Mouse (Mus musculus) mouse embryonic stem cell (cell line): ENCODE data around the gene Slc9b1.

Experiments used
- in situ Hi-C, 2 experiments: fragments of 300-500 bp; cut with MboI; formaldehyde crosslinking; loops; 1 replicate in 1 of 2; 3 replicates in 1 of 2; pipeline ENCODE4 v1.14.3; 2019 to 2020; ENCODE audit warnings: low sequenced_read_pairs in 2 of 2, low pct_unique_long_range_greater_than_20kb in 1 of 2, mixed read lengths in 1 of 2; ENCODE audit not compliant: unreplicated experiment in 1 of 2

Slc9b1 gene

DNA sequence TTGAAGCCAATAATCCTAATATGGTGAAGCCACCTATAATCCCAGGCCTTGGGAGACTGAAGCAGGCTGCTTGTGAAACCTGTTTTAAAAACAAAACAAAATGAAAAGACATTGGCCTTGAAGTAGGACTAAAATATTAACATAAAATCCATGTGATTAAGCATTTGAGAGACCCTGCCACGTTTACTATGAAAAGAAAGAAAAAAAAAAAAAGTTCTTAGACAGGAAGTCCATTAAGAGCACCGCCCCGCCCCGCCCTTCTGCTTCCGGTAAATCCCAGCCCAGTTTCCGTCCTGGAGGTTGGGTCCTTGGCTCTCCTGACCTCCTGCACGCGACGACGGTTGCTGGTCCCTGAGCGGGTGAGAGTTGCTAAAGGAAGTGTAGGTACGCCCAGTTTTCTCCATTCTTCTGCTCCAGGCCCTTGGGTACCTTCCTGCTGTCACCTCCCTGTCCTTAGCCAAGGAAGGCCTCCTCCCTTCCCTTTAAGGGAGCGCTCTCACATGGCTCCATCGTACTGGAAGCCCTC, at the start of gene Slc9b1:
Gene Slc9b1 (plus strand): TSS at position 291 of the 526 bp plus-strand sequence.
- in situ Hi-C loops = no loop called here

DNA sequence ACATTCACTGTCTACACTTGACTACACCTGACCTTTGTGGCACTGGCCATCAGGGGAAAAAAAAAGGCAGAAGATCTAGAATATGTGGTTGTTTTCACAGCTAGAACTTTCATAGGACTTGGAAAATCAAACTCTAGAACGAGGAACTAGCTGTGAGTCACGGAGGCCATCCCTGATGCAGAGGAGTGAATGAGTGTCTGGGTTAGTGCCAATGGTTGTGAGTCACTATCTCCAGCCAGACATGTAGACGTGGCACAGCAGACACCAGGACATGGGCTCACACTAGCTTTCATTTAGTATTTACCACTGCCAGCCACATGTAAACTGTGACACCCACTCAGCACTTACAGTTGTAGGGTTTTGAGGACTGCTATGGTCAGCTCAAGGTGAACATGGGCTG, 49.3 kb upstream of the Slc9b1 start:
- in situ Hi-C loops = loop anchor here (25.0 kb wide), 1 partner anchor 439 kb away; no protein-coding TSS in a partner anchor

DNA sequence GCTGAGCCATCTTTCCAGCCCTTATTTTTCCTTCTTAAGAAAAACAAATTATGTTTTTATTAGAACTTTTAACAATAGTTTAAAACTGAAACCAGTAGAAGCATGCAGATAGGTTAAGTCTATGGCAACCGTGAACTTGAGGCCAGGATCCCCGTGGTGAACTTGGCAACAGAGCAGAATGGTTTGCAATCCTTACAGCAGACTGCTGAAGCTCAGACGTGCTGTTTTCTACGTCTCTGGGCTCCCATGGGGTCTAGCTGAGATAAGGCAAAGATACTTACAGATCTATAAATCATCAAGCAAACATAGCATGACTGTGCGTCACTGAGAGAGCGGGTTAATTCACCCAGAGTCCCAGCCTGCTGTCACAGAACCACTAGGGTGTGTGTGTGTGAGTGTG, 47.7 kb upstream of the Slc9b1 start:
- in situ Hi-C loops = no loop called here

DNA sequence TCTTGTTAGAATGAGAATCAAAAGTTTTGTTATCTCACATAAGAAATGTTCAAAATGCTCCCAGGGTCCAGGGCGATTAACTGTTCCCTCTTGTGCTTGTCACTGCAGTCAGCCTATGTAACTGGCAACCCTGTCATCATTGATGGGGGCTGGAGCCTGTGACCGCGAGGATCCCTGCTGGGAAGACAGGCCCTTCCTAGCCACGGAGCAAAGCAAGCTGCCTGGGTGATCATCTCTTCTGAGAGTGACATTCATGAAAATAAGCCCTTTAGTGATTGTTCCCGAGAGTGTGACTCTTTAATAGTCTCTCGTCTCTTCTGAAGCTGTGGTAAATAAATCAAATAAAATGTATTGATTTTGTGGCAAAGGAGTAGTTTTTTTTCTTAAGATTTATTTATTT, 43.8 kb upstream of the Slc9b1 start:
- in situ Hi-C loops = no loop called here

DNA sequence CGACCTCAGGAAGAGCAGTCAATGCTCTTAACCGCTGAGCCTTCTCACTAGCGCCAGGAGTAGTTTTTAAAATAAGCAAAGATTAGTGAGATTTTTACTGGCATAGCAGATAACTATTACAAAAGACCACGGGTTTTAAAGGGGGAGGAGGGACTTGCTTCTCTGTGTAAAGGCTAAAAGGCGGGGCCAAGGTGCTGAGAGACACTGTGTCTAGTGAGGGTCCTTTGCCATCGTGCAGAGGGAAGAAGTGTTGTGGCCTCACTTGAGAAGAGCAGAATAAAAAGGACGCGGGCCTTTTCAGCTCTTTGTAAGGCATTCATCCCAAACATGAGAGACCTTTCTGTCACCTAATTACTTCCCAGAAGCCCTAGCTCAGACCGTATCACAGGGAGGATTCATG, 43.3 kb upstream of the Slc9b1 start:
- in situ Hi-C loops = no loop called here

DNA sequence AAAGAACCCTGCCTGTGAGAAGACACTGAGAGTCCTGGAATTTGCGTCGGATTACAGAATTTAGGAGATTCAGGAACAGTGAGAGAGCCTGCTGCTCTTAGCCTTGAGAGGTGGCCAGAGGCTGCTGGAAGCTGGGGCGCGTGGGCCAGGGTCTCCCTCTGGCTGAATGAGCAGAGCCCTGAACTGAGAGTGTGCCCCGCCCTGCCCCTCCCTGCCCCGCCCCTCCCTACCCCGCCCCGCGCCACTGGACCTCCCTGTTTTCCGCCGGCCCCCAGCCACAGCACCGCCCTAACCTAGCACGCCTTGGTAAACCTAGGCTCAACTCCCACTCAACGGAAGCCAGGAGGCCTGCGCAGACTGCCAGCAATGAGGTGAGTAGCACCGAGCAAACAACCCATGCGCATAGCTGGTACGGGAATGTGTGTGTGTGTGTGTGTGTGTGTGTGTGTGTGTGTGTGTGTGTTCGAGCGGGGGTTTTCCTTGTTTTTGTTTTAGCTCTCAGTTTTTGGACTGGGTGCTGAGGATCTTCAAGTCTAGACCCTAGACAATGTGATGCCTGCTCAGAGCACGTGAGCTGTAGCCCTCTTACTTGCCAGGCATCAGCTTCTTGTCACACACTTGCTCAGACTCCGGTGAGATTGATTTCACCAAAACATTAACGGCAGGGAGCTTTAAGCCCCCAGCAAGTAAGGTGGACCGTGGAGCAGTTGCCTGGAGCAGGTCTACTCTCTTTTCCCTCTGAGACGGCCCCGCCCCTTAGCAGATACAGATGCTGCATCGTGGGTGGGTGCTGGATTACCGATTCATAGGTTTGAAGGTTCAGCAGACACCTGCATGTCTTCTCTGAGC, 40.2 kb upstream of the Slc9b1 start, which contains the start of gene Slc9b2:
Gene Slc9b2 (plus strand): TSS at position 290 of the 849 bp plus-strand sequence.
- in situ Hi-C loops = no loop called here

DNA sequence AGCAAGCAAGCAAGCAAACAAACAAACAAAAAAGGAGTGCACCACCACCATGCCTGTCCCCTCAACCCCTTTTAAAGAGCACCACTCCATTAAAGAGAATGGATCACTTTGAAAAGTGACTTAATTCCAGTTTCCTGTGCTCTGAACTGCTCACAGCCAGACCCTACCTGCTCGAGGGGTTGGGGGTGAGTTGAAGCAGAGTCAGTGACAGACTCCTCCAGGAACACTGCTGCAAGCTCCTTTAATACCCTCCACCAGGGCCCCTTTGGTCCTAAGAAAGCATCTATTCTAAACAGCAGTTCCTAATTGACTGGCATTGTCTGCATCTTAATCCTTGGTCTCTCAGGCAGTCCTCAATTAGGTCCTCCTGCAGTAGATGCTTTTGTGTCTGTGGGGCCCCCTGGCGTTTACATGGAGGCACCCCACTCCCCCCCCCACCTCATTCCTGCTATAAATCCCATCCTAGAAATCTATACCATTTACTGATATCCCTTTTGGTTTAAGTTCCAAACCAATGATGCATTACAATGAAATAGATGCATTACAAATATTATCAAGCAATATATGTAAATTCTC, 34.8 kb upstream of the Slc9b1 start:
- in situ Hi-C loops = no loop called here

DNA sequence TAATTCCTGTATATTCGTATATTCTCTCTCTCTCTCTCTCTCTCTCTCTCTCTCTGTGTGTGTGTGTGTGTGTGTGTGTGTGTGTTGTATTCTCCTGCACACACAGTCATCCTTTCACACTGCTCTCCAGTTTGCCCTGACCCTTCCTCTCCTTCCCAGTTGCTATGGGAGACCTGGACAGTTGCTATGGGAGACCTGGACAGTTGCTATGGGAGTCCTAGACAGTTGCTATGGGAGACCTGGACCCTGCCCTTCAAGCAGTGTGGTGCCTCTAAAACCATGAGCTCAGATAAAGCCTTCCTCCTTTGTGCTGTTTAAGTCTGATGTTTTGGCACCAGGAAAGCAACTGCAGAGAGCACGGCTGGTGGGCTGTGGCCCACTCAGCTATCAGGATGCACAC, 34.1 kb upstream of the Slc9b1 start:
- in situ Hi-C loops = no loop called here

DNA sequence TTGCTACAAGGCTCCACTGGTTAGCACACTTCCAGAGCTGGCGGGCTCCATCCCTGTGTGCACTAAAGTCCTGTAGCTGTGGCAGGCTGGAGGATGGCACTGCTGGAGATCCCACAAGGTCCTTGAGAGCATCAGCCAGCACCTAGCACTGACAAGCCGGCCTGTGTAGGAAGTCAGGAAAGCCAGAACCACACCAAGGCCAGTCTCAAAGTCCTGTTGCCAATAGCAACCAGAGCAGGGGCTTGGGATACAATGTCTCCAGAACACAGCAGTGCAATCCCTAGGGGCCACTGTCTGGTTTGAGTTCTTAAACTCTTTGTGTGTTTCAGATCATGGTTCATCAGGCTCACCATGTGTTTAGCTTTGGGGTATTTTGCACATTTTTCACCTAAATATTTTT, 33.0 kb upstream of the Slc9b1 start:
- in situ Hi-C loops = no loop called here

DNA sequence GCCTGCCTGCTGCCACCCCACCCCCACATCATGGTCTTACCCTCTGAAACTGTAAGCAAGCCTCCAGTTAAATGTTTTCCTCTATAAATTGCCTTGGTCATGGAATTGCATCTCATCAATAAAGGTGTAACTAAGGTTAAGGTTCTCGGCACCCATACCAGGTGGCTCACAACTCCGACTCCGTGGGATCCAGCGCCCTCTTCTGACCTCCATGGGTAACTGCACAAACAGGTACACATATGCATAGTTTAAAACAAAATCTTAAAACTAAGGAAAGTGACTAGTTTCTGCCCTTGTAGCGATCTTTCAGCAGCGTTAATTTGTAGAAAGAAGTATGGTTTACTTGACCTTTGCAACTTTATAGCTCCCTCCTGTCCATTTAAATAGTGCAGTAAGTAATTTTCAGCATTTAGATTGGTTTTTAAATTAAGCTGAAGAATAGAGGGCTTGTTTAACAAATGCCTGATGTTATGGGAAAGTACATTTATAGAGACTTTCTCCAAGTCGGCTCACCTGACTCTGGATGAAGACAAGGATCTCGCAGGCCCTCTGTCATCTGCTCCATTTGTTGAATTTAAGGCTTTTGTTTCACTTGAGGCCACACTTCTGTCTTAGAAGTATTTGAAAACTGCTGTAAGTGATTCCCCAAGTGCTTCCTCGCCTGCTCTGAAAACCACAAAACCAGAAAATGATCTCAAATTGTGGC, 32.0 kb upstream of the Slc9b1 start:
- in situ Hi-C loops = no loop called here

DNA sequence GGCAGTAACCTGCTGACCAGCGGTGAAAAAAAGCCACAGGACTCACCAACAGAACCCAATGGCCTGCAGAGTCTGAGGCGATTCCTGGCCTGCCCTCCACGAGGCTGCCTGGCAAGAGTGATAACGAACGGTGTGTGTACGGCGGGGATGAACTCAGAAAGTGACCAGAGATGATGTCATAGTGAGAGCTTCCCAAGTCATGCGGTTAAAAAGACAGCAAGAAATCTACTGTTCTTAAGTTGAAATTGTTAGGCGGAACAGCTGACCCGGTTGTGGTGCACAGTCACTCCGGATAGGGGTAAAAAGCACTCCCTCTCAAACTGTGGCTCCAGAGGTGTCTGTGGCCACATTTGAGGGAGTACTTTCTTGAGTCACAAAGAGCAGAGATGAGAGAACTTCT, 29.5 kb upstream of the Slc9b1 start:
- in situ Hi-C loops = no loop called here

DNA sequence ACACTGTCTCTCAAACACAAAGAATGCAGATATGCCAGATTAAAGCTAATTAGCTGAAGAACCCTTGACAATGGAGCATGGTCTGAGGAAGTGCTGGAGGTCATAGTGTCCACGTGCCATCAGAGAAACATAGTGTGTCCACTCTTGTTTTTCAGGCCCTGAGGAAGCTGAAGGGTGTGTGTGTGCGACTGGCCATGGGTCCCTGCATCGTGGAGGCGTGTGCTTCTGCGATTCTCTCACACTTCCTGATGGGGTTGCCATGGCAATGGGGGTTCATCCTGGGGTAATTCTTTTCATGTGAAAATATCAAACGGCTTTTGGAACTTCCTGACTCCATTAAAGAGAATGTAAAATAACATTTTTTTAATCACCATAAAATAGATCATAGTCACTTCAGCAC, 23.5 kb upstream of the Slc9b1 start:
- in situ Hi-C loops = no loop called here

DNA sequence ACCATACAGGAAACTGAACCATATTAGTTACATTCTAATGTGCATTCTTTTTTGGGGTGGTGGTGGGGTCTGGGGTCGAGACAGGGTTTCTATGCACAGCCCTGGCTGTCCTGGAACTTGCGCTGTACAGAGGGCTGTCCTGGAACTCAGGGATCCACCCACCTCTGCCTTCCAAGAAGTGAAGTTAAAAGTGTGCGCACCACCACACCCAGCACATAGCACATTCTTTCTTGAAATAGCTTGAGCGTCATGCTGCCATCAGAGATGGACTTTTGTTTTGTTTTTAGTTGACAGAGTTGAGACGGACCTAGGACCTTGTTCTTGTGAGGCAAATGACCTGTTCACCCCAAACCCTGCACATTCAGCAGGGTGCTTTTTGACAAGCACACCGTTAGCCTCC, 20.7 kb upstream of the Slc9b1 start:
- in situ Hi-C loops = loop anchor here (5.0 kb wide), 1 partner anchor 45 kb away; the partner anchor contains the start of gene Bdh2 (in 2 of the 2)

DNA sequence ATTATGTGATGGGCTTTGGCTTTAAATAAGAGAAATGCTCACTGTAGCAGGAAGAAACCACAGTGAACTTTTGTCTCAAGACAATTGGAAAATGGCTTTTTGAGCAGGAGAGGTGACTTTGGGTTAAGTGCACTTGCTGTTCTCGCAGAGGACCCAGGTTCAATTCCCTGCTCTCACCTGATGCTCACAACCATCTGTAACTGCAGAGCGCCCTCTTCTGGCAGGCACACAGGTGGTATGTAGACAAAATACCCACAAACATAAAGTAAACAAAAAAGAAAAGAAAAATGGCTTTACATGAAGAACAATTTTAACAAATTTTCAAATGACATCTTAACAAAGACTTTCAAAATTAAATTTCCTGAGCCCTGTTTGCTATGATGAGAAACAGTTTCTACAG, 20.2 kb upstream of the Slc9b1 start:
- in situ Hi-C loops = loop anchor here (5.0 kb wide), 1 partner anchor 45 kb away; the partner anchor contains the start of gene Bdh2 (in 2 of the 2)

DNA sequence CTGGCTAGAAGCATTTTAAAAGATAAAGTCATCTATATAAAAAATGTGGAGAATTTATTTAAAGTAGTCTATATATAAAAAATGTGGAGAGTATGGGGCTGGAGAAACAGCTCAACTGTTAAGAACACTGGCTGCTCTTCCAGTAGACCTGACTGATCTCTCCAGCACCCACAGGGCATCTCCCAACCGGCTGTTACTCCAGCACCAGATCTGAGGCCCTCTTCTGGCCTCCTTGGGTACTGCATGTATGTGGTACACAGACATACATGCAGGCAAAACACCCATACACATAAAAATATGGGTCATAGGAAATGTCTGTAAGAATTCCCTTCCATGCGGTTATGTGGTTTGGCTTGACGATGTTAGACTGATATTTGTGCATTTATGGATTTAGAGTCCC, 19.3 kb upstream of the Slc9b1 start:
- in situ Hi-C loops = loop anchor here (5.0 kb wide), 1 partner anchor 46 kb away; the partner anchor contains the start of gene Bdh2 (in 2 of the 2)

DNA sequence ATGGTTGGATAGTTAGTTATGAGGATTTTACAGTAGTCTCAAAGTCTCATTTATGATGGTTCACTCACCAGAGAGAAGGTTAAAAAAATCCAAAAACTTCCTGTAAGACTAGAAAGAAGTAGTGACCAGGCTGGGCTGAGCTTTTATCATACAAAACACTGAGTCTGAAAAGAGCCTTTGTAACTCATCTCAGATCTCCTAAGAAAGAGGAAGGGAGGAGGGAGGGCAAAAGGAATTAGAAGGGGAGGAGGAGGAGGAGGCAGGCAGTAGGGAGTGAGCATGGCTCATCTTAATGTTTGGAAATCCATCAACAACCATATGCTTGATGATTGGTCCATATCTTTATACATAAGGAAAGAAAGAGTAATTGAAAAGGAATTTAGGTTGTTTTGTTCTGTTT, 15.1 kb upstream of the Slc9b1 start:
- in situ Hi-C loops = no loop called here

DNA sequence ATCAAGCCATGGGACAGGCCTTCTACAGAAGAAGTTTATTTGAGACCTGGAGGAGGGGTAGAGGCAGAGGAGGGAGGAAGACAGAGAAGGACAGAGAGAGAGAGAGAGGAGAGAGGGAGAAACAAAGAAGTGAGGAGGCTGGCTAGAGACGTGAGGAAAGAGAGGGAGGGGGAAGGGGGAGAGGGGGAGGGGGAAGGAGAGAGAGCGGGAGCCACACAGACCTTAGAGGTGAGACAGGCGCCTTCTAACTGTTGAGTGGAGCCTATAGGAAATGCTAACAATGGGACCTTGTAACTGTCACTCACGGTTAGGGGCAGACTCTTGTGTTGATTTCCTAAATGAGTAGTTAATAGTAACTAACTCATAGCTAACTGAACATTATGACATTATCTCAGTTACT, 14.1 kb upstream of the Slc9b1 start:
- in situ Hi-C loops = no loop called here

DNA sequence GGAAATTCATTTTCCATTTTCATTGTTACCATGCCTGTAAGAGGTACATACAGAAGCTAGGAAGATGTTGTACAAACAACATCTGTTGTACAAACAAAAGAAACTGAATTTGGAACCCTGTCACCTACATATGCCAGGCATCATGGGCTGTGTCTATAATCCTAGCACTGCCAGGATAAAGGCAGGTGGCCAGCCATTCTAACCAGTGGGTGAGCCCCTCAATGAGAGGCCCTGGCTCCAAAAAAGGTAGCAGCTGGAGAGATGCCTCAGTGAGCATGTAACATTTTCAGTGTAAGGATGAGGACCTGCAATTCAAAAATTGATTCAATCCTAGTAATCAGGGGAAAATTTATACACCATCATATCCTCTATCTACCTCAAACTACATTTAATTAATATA, 1.2 kb downstream of the Slc9b1 start:
- in situ Hi-C loops = no loop called here

DNA sequence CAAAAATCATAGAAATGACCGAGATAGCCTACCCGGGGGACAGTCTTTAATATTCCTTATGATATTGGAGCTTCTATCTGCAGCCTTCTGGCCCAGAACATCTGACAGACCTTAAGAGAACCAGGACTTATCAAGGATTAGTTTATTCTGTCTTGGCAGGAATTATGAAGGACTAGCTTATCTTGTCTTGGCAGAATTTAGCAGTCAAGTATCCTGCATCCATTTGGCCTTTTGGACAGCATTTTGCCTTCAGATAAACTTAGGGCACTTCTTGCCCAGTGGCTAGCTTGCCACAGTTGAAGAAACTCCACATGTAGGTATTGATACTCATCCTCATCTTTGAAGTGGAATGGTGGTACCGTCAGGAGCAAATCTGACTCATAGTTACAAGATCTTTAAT, 4.0 kb downstream of the Slc9b1 start:
- in situ Hi-C loops = no loop called here
